Mouse (Mus musculus) stomach, postnatal 0 days (tissue): ENCODE measurements at regions not wholly inside any gene's neighbourhood (a gene's known extent, or its start where the extent isn't known, plus 50 kb on each side); places are given as distances from the start of the nearest gene placed in this dataset.

Source experiments
- CTCF ChIP-seq: IDR thresholded peaks from 2 replicates; pipeline ENCODE4 v1.5.1; 2016; ENCODE audit warnings: antibody characterized with exemption, low read depth, mild to moderate bottlenecking, moderate library complexity
- EP300 ChIP-seq: optimal IDR thresholded peaks from 2 replicates; pipeline ENCODE3; 2016; ENCODE audit warnings: antibody characterized with exemption

GRCm38 (mm10) chr9:34204479-34204878 lies 281.2 kb upstream of the Kirrel3 start:
- TF ChIP-seq CTCF (no peak), EP300 (no peak)
